Mouse (Mus musculus): ENCODE data around the gene Kif16b. TPM values are rescaled to one million over a fixed set of nuclear protein-coding genes. Genes with fewer than 3 reads are reported as not detected.

Gene Kif16b
- total RNA-seq, 2 experiments from 2014 or later: 10.3 to 11.8 TPM

GRCm38 (mm10) chr2:142612359-142612953 lies 288.9 kb downstream of the Kif16b start:
- TF ChIP-seq CTCF (conservative IDR thresholded peaks at IDR 0.05): no peak
- Histone ChIP-seq H3K27ac (no peak overlapping the region), H3K4me3 (no peak overlapping the region)
- no peak for DNase-seq (ENCODE audit: low spot score in 2 of 2)

- TF ChIP-seq CTCF (conservative IDR thresholded peaks at IDR 0.05): peak; percentile 74
- H3K27ac ChIP-seq: no peak overlapping the region
These were observed 290.2 kb downstream of the Kif16b start for GRCm38 (mm10) chr2:142611113-142611512.

GRCm38 (mm10) chr2:142610206-142610605 lies 291.1 kb downstream of the Kif16b start:
- no peak for TF ChIP-seq CTCF (conservative IDR thresholded peaks at IDR 0.05)
- Histone ChIP-seq H3K4me3 (no peak overlapping the region), H3K27ac (no peak overlapping the region)
- DNase-seq (ENCODE audit: low spot score in 2 of 2): no peak

More at GRCm38 (mm10) chr2:142611113-142611512, 290.2 kb downstream of the Kif16b start:
- peak; percentile 51 to 63 for DNase-seq (ENCODE audit: low spot score in 2 of 2)
- H3K4me3 ChIP-seq: no peak overlapping the region

- TF ChIP-seq CTCF (conservative IDR thresholded peaks at IDR 0.05): no peak
These were observed 292.6 kb downstream of the Kif16b start for GRCm38 (mm10) chr2:142608778-142609177.

GRCm38 (mm10) chr2:142604762-142605161 lies 296.6 kb downstream of the Kif16b start:
- no peak overlapping the region for H3K4me3 ChIP-seq
- H3K27ac ChIP-seq: no peak overlapping the region
- DNase-seq (ENCODE audit: low spot score in 2 of 2): no peak
- TF ChIP-seq CTCF (conservative IDR thresholded peaks at IDR 0.05): peak; percentile 29

More at GRCm38 (mm10) chr2:142608778-142609177, 292.6 kb downstream of the Kif16b start:
- Histone ChIP-seq H3K4me3 (no peak overlapping the region), H3K27ac (no peak overlapping the region)
- DNase-seq (ENCODE audit: low spot score in 2 of 2): peak; percentile 49 to 55

- H3K4me3 ChIP-seq: no peak overlapping the region
- no peak overlapping the region for H3K27ac ChIP-seq
- DNase-seq (ENCODE audit: low spot score in 2 of 2): no peak
- no peak for TF ChIP-seq CTCF (conservative IDR thresholded peaks at IDR 0.05)
These were observed 298.1 kb downstream of the Kif16b start for GRCm38 (mm10) chr2:142603210-142603609.

GRCm38 (mm10) chr2:142599235-142599634 lies 302.1 kb downstream of the Kif16b start:
- no peak overlapping the region for H3K4me3 ChIP-seq
- TF ChIP-seq CTCF (conservative IDR thresholded peaks at IDR 0.05): no peak
- no peak overlapping the region for H3K27ac ChIP-seq
- no peak for DNase-seq (ENCODE audit: low spot score in 2 of 2)

- TF ChIP-seq CTCF (conservative IDR thresholded peaks at IDR 0.05): no peak
- Histone ChIP-seq H3K27ac (no peak overlapping the region), H3K4me3 (no peak overlapping the region)
- no peak for DNase-seq (ENCODE audit: low spot score in 2 of 2)
These were observed 304.9 kb downstream of the Kif16b start for GRCm38 (mm10) chr2:142596176-142597170.

GRCm38 (mm10) chr2:142590938-142591337 lies 310.4 kb downstream of the Kif16b start:
- no peak overlapping the region for H3K27ac ChIP-seq
- TF ChIP-seq CTCF (conservative IDR thresholded peaks at IDR 0.05): no peak
- no peak for DNase-seq (ENCODE audit: low spot score in 2 of 2)
- H3K4me3 ChIP-seq: no peak overlapping the region

GRCm38 (mm10) chr2:142590284-142590724 lies 311.0 kb downstream of the Kif16b start:
- Histone ChIP-seq H3K27ac (no peak overlapping the region), H3K4me3 (no peak overlapping the region)
- DNase-seq (ENCODE audit: low spot score in 2 of 2): no peak
- no peak for TF ChIP-seq CTCF (conservative IDR thresholded peaks at IDR 0.05)

GRCm38 (mm10) chr2:142589403-142590283 lies 311.7 kb downstream of the Kif16b start:
- Histone ChIP-seq H3K4me3 (no peak overlapping the region), H3K27ac (no peak overlapping the region)
- no peak for TF ChIP-seq CTCF (conservative IDR thresholded peaks at IDR 0.05)
- no peak for DNase-seq (ENCODE audit: low spot score in 2 of 2)

GRCm38 (mm10) chr2:142585845-142586244 lies 315.5 kb downstream of the Kif16b start:
- no peak for TF ChIP-seq CTCF (conservative IDR thresholded peaks at IDR 0.05)
- Histone ChIP-seq H3K27ac (no peak overlapping the region), H3K4me3 (no peak overlapping the region)
- no peak for DNase-seq (ENCODE audit: low spot score in 2 of 2)
